Mouse (Mus musculus) kidney, embryonic 15.5 days (tissue): ENCODE results near the gene Klhl3. TPM values are rescaled to one million over a fixed set of nuclear protein-coding genes. Genes with fewer than 3 reads are reported as not detected.

Experiments used
- ATAC-seq: fragments of 200-750 bp; cut with Nextera tagmentation; replicated peaks from 2 replicates; pipeline ENCODE4 v1.8.0; 2017; ENCODE audit warnings: moderate TSS enrichment; ENCODE audit not compliant: low FRiP score
- H3K27ac ChIP-seq: fragments of 300-500 bp; sonication (generic); 2 replicates; pipeline ENCODE4 v1.5.1; 2015; ENCODE audit warnings: mild to moderate bottlenecking, inconsistent platforms
- H3K27me3 ChIP-seq: fragments of 300-500 bp; sonication (generic); 2 replicates; pipeline ENCODE4 v1.6.1; 2015; ENCODE audit warnings: inconsistent platforms
- H3K36me3 ChIP-seq: fragments of 300-500 bp; sonication (generic); 2 replicates; pipeline ENCODE4 v1.6.1; 2015; ENCODE audit warnings: inconsistent platforms
- H3K4me1 ChIP-seq: fragments of 300-500 bp; sonication (generic); 2 replicates; pipeline ENCODE4 v1.6.1; 2015; ENCODE audit warnings: inconsistent platforms
- H3K4me2 ChIP-seq: fragments of 300-500 bp; sonication (generic); 2 replicates; pipeline ENCODE4 v1.6.1; 2015; ENCODE audit warnings: moderate library complexity, mild to moderate bottlenecking, inconsistent platforms
- H3K4me3 ChIP-seq: fragments of 300-500 bp; sonication (generic); replicated peaks from 2 replicates; pipeline ENCODE4 v1.5.1; 2015; ENCODE audit warnings: mild to moderate bottlenecking, inconsistent platforms
- H3K9ac ChIP-seq: fragments of 300-500 bp; sonication (generic); 2 replicates; pipeline ENCODE4 v1.6.1; 2015; ENCODE audit warnings: mild to moderate bottlenecking, inconsistent platforms
- H3K9me3 ChIP-seq: fragments of 300-500 bp; sonication (generic); replicated peaks from 2 replicates; pipeline ENCODE4 v1.6.1; 2016; ENCODE audit warnings: inconsistent platforms
- WGBS: fragments of 180-500 bp; shearing (Covaris S2); methylation state at CpG from one replicate; pipeline ENCODE4 v1.1.7; 2015; ENCODE audit warnings: mixed read lengths; 5-methylcytosine and 5-hydroxymethylcytosine counted together
- microRNA counts: library from miRNA; unstranded; fragments of <30 nt; microRNA quantifications from one replicate; lab custom pipeline; 2016
- microRNA-seq: library from miRNA; unstranded; fragments of <30 nt; microRNA quantifications from one replicate; pipeline ENCODE4, GENCODE M21; 2016
- polyA plus RNA-seq: library from polyadenylated mRNA; unstranded; fragments of >200 nt; fragmentation: Nextera tagmentation; extraction: Ambion mirVana; gene quantifications from 2 replicates; pipeline ENCODE4 v1.2.1, GENCODE M21; 2015

The Klhl3 gene
- polyA plus RNA-seq, 1 experiment from 2014 or later: 6.5 TPM

DNA sequence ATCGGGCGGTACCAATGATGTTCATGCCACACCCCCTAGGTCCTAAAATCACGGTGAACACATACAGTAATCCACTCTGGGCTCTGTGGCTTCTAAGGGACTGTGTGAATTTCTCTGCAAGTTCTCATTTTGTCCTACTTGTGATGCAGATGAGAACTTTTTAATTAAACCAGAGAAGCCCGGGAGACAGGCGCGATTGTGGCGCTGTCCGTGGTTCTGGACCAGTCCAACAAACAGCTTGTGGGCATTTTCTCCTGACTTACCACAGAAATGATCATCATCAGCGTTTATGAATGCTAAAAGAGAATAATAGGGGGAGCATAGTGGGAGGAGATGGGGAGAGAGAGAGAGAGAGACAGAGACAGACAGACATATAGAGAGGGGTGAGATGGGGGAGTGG is 134.5 kb downstream of the Klhl3 start:
- peaks cover 23% of the 10 kb centered on the region for H3K4me1 ChIP-seq
- no peak overlapping the region for H3K4me2 ChIP-seq
- H3K27ac ChIP-seq: no peak overlapping the region
- no peak overlapping the region for H3K9ac ChIP-seq
- no peaks in the 10 kb centered on the region for H3K9me3 ChIP-seq
- WGBS: 24% methylated on average over 9 of the region's 9 CpGs
- no peaks in the 10 kb centered on the region for H3K36me3 ChIP-seq
- no peaks in the 10 kb centered on the region for H3K27me3 ChIP-seq
- ATAC-seq: no peak
- no peak overlapping the region for H3K4me3 ChIP-seq

DNA sequence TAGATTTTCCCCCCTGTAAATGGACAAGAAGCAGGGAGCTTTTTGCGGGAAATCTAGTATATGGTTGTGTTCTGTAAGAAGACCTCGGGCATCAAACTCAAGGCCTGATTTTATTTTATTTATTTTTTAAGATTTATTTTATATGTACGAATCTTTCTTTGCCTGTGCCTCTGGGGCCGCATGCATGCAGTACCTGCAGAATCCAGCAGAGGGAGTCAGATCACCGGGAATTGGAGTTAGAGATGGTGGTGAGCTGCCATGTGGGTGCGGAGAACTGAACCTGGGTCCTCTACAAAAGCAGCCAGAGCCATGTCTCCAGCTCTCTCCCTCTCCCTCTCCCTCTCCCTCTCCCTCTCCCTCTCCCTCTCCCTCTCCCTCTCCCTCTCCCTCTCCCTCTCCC is 135.7 kb downstream of the Klhl3 start:
- Histone ChIP-seq H3K27ac (no peak overlapping the region), H3K27me3 (no peaks in the 10 kb centered on the region), H3K4me1 (peaks cover 12% of the 10 kb centered on the region; the same call in 1 of the 2 replicates), H3K4me3 (no peak overlapping the region), H3K4me2 (no peak overlapping the region), H3K9me3 (no peaks in the 10 kb centered on the region), H3K36me3 (no peaks in the 10 kb centered on the region), H3K9ac (no peak overlapping the region)
- WGBS: 87% methylated on average over 6 of the region's 6 CpGs
- ATAC-seq: no peak

DNA sequence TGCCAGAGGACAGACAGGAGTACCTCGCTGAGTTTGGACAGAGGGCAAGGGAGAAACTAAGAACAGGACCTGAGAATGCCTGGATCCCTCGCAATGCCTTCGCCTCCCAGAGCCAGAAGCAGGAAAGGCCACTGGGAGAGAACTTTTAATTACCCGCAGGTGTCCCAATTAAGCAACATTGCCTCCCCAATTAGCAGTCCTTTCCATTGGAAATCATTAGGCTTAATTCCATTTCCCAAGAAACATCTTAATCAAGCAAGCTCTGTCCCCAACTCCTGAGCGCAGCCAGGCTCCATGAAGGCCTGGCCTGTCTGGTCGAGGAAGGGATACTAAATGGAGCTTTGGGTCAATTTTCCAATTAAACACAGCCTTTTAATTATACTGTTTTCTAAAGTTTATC is 147.7 kb downstream of the Klhl3 start:
- Histone ChIP-seq H3K4me2 (no peak overlapping the region), H3K27me3 (no peaks in the 10 kb centered on the region), H3K4me1 (no peaks in the 10 kb centered on the region), H3K9me3 (no peaks in the 10 kb centered on the region), H3K9ac (no peak overlapping the region), H3K27ac (no peak overlapping the region), H3K4me3 (no peak overlapping the region), H3K36me3 (no peaks in the 10 kb centered on the region)
- no peak for ATAC-seq
- WGBS: 81% methylated on average over 6 of the region's 6 CpGs

DNA sequence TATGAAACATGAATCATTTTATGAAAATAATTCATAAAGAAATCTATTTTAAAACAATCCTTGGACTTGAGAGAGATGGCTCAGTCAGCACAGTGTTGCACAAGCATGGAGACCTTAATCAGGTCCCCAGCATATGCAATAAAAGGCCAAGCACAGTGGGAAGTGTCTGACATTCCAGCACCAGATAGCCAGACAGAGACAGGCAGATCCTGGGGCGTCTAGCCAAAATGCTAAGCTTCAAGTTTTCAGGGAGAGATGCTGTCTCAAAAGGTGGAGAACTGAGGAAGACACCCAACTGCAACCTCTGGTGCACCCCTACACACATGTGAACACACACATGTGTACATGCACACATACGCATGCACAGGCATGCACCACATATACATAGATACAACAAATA is 153.1 kb downstream of the Klhl3 start:
- Histone ChIP-seq H3K4me1 (no peaks in the 10 kb centered on the region), H3K27me3 (no peaks in the 10 kb centered on the region), H3K9ac (no peak overlapping the region), H3K4me2 (no peak overlapping the region), H3K9me3 (no peaks in the 10 kb centered on the region), H3K27ac (no peak overlapping the region), H3K36me3 (no peaks in the 10 kb centered on the region), H3K4me3 (no peak overlapping the region)
- ATAC-seq: no peak
- 73% methylated on average over 2 of the region's 2 CpGs for WGBS

DNA sequence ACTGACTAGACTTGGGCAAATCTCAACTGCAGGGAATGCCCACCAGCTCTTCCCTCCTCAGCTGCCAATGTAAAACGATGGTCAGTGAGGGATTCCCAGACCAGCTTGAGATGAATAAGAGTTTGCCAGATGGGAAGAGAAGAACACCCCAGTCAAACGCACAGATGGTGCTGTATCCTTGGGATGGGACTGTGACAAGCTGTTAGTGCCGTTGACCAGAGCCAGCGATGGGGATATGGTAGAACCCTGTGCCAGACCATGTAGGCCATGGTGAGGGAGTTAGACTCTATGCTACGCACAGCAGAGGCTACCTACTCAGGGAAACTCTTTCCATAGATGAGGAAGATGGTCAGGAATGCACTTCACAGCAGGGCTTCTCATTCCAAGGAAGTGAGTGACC is 153.6 kb downstream of the Klhl3 start:
- 83% methylated on average over 5 of the region's 5 CpGs for WGBS
- Histone ChIP-seq H3K4me2 (no peak overlapping the region), H3K4me3 (no peak overlapping the region), H3K36me3 (no peaks in the 10 kb centered on the region), H3K9ac (no peak overlapping the region), H3K9me3 (no peaks in the 10 kb centered on the region), H3K27me3 (no peaks in the 10 kb centered on the region), H3K27ac (no peak overlapping the region), H3K4me1 (no peaks in the 10 kb centered on the region)
- ATAC-seq: no peak

MicroRNAs within 50 kb of the gene (microRNA counts, 519-probe panel; counts per million panel counts)
- microRNA mmu-miR-874 (lab: Ali Mortazavi, UCI): 31.7 counts per million

Small RNAs within 50 kb of the gene (microRNA-seq; reads per million reads assigned to microRNA genes)
- gene Mir874: 205 reads per million, percentile 66 among the genes with 10 or more reads in this experiment

Other genes with a start within 250 kb of the Klhl3 start
- 0.73 and 2.0 TPM in 2 replicates for gene Spock1, start 205.3 kb downstream of the Klhl3 start, polyA plus RNA-seq
- gene Hnrnpa0, start 15.0 kb upstream of the Klhl3 start, polyA plus RNA-seq: 38.6 and 41.5 TPM in 2 replicates
- 37.2 and 39.4 TPM in 2 replicates for gene Idnk, start 44.1 kb upstream of the Klhl3 start, polyA plus RNA-seq
- gene Ubqln1, start 102.1 kb upstream of the Klhl3 start, polyA plus RNA-seq: 107 and 112 TPM in 2 replicates
- 28.3 and 29.9 TPM in 2 replicates for gene Gkap1, start 162.1 kb upstream of the Klhl3 start, polyA plus RNA-seq
- gene Kif27, start 245.5 kb upstream of the Klhl3 start, polyA plus RNA-seq: 0.77 and 0.81 TPM in 2 replicates